ENCODE assay signal across 34 mouse cellular contexts in genomic region chr2:83226198-83226597, GRCm38 (mm10).
"Had no signal": no experiment of that assay in that cellular context is flagged by ENCODE, and none has a peak within 500 bp of the region (broad histone marks: within the 10 kb centered on the region; RNA-seq: fewer than 3 reads in every experiment).

No protein-coding gene starts in this region.

- H3K36me3 ChIP-seq: heart, embryonic 10.5 days; heart, embryonic 12.5 days; heart, embryonic 13.5 days; heart, embryonic 15.5 days; hindbrain, embryonic 10.5 days; hindbrain, embryonic 12.5 days; hindbrain, embryonic 13.5 days; hindbrain, embryonic 15.5 days; intestine, embryonic 15.5 days; kidney, embryonic 15.5 days had no signal

- H3K4me2 ChIP-seq: heart, embryonic 11.5 days; heart, embryonic 12.5 days; heart, embryonic 13.5 days; heart, embryonic 15.5 days; hindbrain, embryonic 12.5 days; hindbrain, embryonic 13.5 days; hindbrain, embryonic 14.5 days; hindbrain, embryonic 15.5 days; intestine, embryonic 15.5 days; kidney, embryonic 15.5 days had no signal

- ATAC-seq: hindbrain, embryonic 16.5 days; hindbrain, postnatal 0 days; inflammation-experienced regulatory T-cells, adult 6 months; intestine, embryonic 15.5 days; intestine, embryonic 16.5 days; intestine, postnatal 0 days had no signal

- H3K4me1 ChIP-seq: heart, embryonic 10.5 days; heart, embryonic 12.5 days; heart, embryonic 13.5 days; heart, embryonic 15.5 days; hindbrain, embryonic 10.5 days; hindbrain, embryonic 12.5 days; hindbrain, embryonic 13.5 days; hindbrain, embryonic 15.5 days; intestine, embryonic 15.5 days; kidney, embryonic 15.5 days had no signal

- H3K4me3 ChIP-seq: heart, embryonic 10.5 days; heart, embryonic 12.5 days; heart, embryonic 13.5 days; heart, embryonic 15.5 days; hindbrain, embryonic 10.5 days; hindbrain, embryonic 12.5 days; hindbrain, embryonic 13.5 days; hindbrain, embryonic 15.5 days; intestine, embryonic 15.5 days; kidney, embryonic 15.5 days; layer of hippocampus, adult 2 months; left cerebral cortex, adult 2 months had no signal

- H3K9ac ChIP-seq: heart, embryonic 12.5 days; heart, embryonic 13.5 days; heart, embryonic 15.5 days; hindbrain, embryonic 12.5 days; hindbrain, embryonic 13.5 days; hindbrain, embryonic 14.5 days; hindbrain, embryonic 15.5 days; intestine, embryonic 15.5 days; kidney, embryonic 15.5 days had no signal

- H3K27me3 ChIP-seq: heart, embryonic 12.5 days; heart, embryonic 13.5 days; heart, embryonic 15.5 days; hindbrain, embryonic 12.5 days; hindbrain, embryonic 13.5 days; hindbrain, embryonic 15.5 days; intestine, embryonic 15.5 days; kidney, embryonic 15.5 days had no signal

- DNase-seq: heart, postnatal 10 days; heart, postnatal 14 days; heart, postnatal 36 days; heart, postnatal 4 days; kidney, adult 11 months; kidney, adult 2 months; kidney, adult 8-10 months; kidney, adult 9 months; kidney, postnatal 10 days; kidney, postnatal 14 days; kidney, postnatal 25 days; kidney, postnatal 36 days; kidney, postnatal 4 days; layer of hippocampus, adult 9-11 months; layer of hippocampus, postnatal 36 days had no signal

- H3K9me3 ChIP-seq: heart, embryonic 10.5 days; heart, embryonic 13.5 days; heart, embryonic 15.5 days; hindbrain, embryonic 10.5 days; hindbrain, embryonic 12.5 days; hindbrain, embryonic 13.5 days; hindbrain, embryonic 15.5 days; intestine, embryonic 15.5 days; kidney, embryonic 15.5 days had no signal

- H3K27ac ChIP-seq: heart, embryonic 10.5 days; heart, embryonic 13.5 days; heart, embryonic 15.5 days; hindbrain, embryonic 10.5 days; hindbrain, embryonic 12.5 days; hindbrain, embryonic 13.5 days; hindbrain, embryonic 14.5 days; hindbrain, embryonic 15.5 days; hindbrain, postnatal 0 days; intestine, embryonic 15.5 days; kidney, embryonic 15.5 days; layer of hippocampus, adult 2 months; left cerebral cortex, adult 2 months had no signal
